Mouse (Mus musculus) cortical plate, adult 2 months (tissue): ENCODE results near the gene Ofcc1. TPM values are rescaled to one million over a fixed set of nuclear protein-coding genes. Genes with fewer than 3 reads are reported as not detected.

ENCODE experiments used
- H3K27ac ChIP-seq: fragments of 200-500 bp; 2 replicates; pipeline ENCODE4 v1.5.1; 2012; ENCODE audit warnings: low read length, control low read depth, inconsistent platforms; ENCODE audit not compliant: insufficient read depth
- H3K4me1 ChIP-seq: fragments of 200-500 bp; 2 replicates; pipeline ENCODE4 v1.6.1; 2011; ENCODE audit warnings: low read length; ENCODE audit not compliant: control insufficient read depth, insufficient read depth
- H3K4me3 ChIP-seq: fragments of 200-500 bp; 2 replicates; pipeline ENCODE4 v1.5.1; 2011; ENCODE audit warnings: mild to moderate bottlenecking, low read length, control low read depth; ENCODE audit not compliant: insufficient read depth
- CTCF ChIP-seq: fragments of 200-500 bp; IDR thresholded peaks from 2 replicates; pipeline ENCODE4 v1.5.1; 2011; ENCODE audit warnings: mild to moderate bottlenecking, control low read depth, low read length; ENCODE audit not compliant: insufficient read depth; ENCODE audit errors: extremely low read depth
- POLR2A ChIP-seq: fragments of 200-500 bp; IDR thresholded peaks from 2 replicates; pipeline ENCODE4 v1.6.1; 2011; ENCODE audit warnings: mild to moderate bottlenecking, low read length, control low read depth; ENCODE audit not compliant: insufficient read depth; ENCODE audit errors: extremely low read depth
- polyA plus RNA-seq: library from polyadenylated mRNA; depleted of rRNA; stranded (reverse); fragments of >200 nt; gene quantifications from 2 replicates; pipeline ENCODE4 v1.2.3, GENCODE M21; 2012; rRNA removed

Gene Ofcc1
- not detected in 2 replicates for polyA plus RNA-seq

GRCm38 (mm10) chr13:40361288-40361687, at the start of gene Ofcc1:
TSS of gene Ofcc1 (minus strand) at chr13:40361450.
- H3K4me1 ChIP-seq: no peaks in the 10 kb centered on the region
- TF ChIP-seq CTCF (no peak), POLR2A (no peak)
- H3K27ac ChIP-seq: no peak within 1 kb of the TSS
- H3K4me3 ChIP-seq: no peak within 1 kb of the TSS

- TF ChIP-seq POLR2A: no peak
- TF ChIP-seq CTCF: no peak
- H3K4me1 ChIP-seq: no peaks in the 10 kb centered on the region
- H3K27ac ChIP-seq: no peak overlapping the region
- no peak overlapping the region for H3K4me3 ChIP-seq
Measured at GRCm38 (mm10) chr13:40390120-40390519, 28.9 kb upstream of the Ofcc1 start.

DNA sequence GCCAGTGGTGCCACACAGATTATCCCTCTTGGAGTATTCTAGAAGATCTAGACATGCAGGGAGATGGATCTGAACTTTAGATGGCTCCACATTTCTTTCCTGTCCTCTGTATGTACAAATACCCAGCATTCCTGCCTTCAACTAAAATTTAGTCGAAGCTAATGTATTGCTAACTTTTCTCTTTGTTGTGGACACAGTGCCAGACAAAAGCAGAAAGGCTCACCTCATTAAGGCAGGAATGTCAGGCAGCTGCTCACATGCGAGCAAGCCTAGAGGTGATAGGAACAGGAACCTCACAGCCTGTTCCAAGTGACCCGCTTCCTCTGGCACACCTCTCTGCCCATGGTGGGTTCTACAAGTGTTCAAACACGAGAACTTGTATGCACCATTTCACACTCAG, 26.2 kb upstream of the Ofcc1 start:
- H3K4me3 ChIP-seq: no peak overlapping the region
- TF ChIP-seq POLR2A (no peak), CTCF (no peak)
- H3K27ac ChIP-seq: no peak overlapping the region
- no peaks in the 10 kb centered on the region for H3K4me1 ChIP-seq

GRCm38 (mm10) chr13:40384962-40385361, 23.7 kb upstream of the Ofcc1 start:
- no peaks in the 10 kb centered on the region for H3K4me1 ChIP-seq
- no peak overlapping the region for H3K4me3 ChIP-seq
- TF ChIP-seq POLR2A (no peak), CTCF (no peak)
- no peak overlapping the region for H3K27ac ChIP-seq

DNA sequence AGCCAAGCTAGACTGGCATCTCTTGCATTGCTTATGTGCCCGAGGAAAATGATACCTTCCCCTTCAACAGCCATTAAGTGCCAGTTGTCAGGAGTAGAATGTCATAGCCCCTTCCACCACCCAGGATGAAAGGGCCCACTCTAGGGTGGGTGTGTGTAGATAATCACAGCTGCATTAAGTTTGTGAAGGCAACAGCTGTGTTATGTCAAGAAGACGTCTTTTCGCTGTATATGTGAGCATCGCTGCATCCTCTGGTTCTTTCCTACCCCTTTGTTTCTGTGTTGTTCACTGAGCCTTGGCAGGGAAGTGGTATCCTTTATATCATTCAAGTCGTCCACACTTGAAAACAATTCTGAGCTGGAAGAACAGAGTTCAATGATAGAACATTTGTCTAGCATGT, 15.5 kb upstream of the Ofcc1 start:
- TF ChIP-seq CTCF (no peak), POLR2A (no peak)
- H3K4me1 ChIP-seq: no peaks in the 10 kb centered on the region

GRCm38 (mm10) chr13:40366762-40367161, 5.5 kb upstream of the Ofcc1 start:
- TF ChIP-seq CTCF: no peak
- no peak for TF ChIP-seq POLR2A
- H3K4me3 ChIP-seq: no peak overlapping the region
- no peaks in the 10 kb centered on the region for H3K4me1 ChIP-seq
- H3K27ac ChIP-seq: no peak overlapping the region

More for the DNA sequence above, 15.5 kb upstream of the Ofcc1 start:
- Histone ChIP-seq H3K4me3 (no peak overlapping the region), H3K27ac (no peak overlapping the region)

- H3K27ac ChIP-seq: no peak overlapping the region
- H3K4me1 ChIP-seq: no peaks in the 10 kb centered on the region
- TF ChIP-seq POLR2A (no peak), CTCF (no peak)
- no peak overlapping the region for H3K4me3 ChIP-seq
Measured at GRCm38 (mm10) chr13:40364855-40365254, 3.6 kb upstream of the Ofcc1 start.

DNA sequence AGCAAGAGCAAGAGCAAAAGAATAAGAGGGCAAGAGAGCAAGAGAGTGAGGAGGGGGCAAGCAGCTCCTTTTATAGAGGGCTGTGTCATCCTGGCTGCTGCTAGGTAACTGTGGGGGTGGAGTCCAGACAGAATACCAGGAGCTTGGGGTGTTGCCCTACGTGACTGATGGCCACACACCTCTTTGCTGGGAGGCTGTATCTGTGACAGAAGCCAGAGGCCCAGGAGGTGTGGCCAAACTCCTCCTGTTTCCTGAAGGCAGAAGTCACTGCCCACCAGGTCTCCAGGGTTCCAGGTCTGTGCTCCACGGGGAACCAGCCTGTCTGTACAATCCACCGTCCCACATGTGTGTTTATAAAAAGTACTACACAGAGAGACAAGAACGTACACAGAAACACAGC, 558 bp downstream of the Ofcc1 start:
- Histone ChIP-seq H3K4me1 (no peaks in the 10 kb centered on the region), H3K4me3 (no peak overlapping the region), H3K27ac (no peak overlapping the region)
- TF ChIP-seq CTCF (no peak), POLR2A (no peak)

DNA sequence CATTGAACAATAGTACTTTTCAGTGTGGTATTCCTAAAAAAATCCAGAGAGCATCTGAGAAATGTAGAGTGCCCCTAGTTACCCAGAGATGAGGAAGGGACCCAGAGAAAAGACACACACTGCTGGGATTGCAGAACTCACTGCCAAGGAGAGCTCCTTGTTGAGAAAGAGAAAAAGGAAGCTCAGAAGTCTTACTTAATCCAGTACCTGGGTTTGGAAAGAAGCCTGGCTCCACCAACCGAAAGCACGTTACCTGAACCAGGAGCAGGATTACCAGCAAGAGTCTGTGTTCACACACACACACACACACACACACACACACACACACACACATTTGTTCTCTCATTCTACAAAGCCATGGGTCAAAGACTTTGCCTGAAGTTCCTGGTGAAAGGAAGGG, 14.2 kb downstream of the Ofcc1 start:
- H3K27ac ChIP-seq: no peak overlapping the region
- no peaks in the 10 kb centered on the region for H3K4me1 ChIP-seq
- TF ChIP-seq CTCF: no peak
- TF ChIP-seq POLR2A: no peak
- no peak overlapping the region for H3K4me3 ChIP-seq

GRCm38 (mm10) chr13:40323301-40323700, 37.9 kb downstream of the Ofcc1 start:
- Histone ChIP-seq H3K4me1 (no peaks in the 10 kb centered on the region), H3K27ac (no peak overlapping the region), H3K4me3 (no peak overlapping the region)
- TF ChIP-seq POLR2A: no peak
- TF ChIP-seq CTCF: no peak
